Mouse (Mus musculus): ENCODE measurements at regions not wholly inside any gene's neighbourhood (a gene's known extent, or its start where the extent isn't known, plus 50 kb on each side); places are given as distances from the start of the nearest gene placed in this dataset.

DNA sequence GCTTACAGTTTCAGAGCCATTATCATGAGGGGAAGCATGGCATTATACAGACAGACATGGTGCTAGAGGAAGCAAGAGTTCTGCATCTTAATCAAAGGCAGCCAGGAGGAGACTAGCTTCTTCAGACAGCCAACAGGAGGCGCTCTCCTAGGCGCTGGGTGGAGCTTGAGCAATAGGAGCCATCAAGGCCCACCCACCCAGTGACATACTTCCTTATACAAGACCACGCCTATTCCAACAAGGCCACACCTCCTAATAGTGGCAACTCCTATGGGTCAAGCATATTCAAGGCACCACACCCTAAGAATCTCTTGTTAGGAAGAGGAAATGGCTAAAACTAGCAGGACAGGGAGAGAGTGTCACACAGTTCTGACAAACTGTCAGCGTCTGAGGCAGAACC is 94.3 kb downstream of the Atp23 start:
- TF ChIP-seq POLR2A (IDR thresholded peaks at IDR 0.05; ENCODE audit: borderline replicate concordance, insufficient read depth, low read length) = no peak
- no peak for TF ChIP-seq CTCF (IDR thresholded peaks at IDR 0.05; ENCODE audit: borderline replicate concordance, insufficient read depth, low read depth, low read length)

Measured in cerebellum, adult 2 months (tissue).